Mouse (Mus musculus) stomach, embryonic 16.5 days (tissue): ENCODE results near the gene Rcbtb2. TPM values are rescaled to one million over a fixed set of nuclear protein-coding genes. Genes with fewer than 3 reads are reported as not detected.

Source experiments
- ATAC-seq: fragments of 200-750 bp; cut with Nextera tagmentation; 2 replicates; pipeline ENCODE4 v1.8.0; 2017; ENCODE audit warnings: moderate number of reproducible peaks, moderate TSS enrichment; ENCODE audit not compliant: insufficient read depth, low FRiP score
- H3K27ac ChIP-seq: fragments of 300-500 bp; sonication (generic); 2 replicates; pipeline ENCODE4 v1.5.1; 2014; ENCODE audit warnings: low read length
- H3K27me3 ChIP-seq: fragments of 300-500 bp; sonication (generic); 2 replicates; pipeline ENCODE4 v1.6.1; 2014; ENCODE audit warnings: low read length, control low read depth, mixed read lengths; ENCODE audit not compliant: control insufficient read depth, insufficient read depth
- H3K36me3 ChIP-seq: fragments of 300-500 bp; sonication (generic); 2 replicates; pipeline ENCODE4 v1.6.1; 2014; ENCODE audit warnings: low read length; ENCODE audit not compliant: control insufficient read depth, insufficient read depth
- H3K4me1 ChIP-seq: fragments of 300-500 bp; sonication (generic); 2 replicates; pipeline ENCODE4 v1.6.1; 2014; ENCODE audit warnings: low read length, control low read depth, mixed read lengths; ENCODE audit not compliant: control insufficient read depth, insufficient read depth
- H3K4me2 ChIP-seq: fragments of 300-500 bp; sonication (generic); 2 replicates; pipeline ENCODE4 v1.6.1; 2014; ENCODE audit warnings: low read depth, low read length, mixed read lengths
- H3K4me3 ChIP-seq: fragments of 300-500 bp; sonication (generic); replicated peaks from 2 replicates; pipeline ENCODE4 v1.5.1; 2014; ENCODE audit warnings: mild to moderate bottlenecking, low read length
- H3K9ac ChIP-seq: fragments of 300-500 bp; sonication (generic); 2 replicates; pipeline ENCODE4 v1.6.1; 2014; ENCODE audit warnings: low read length
- H3K9me3 ChIP-seq: fragments of 300-500 bp; sonication (generic); replicated peaks from 2 replicates; pipeline ENCODE4 v1.6.1; 2016; ENCODE audit warnings: low read length, control low read depth; ENCODE audit not compliant: control insufficient read depth
- WGBS: fragments of 180-500 bp; shearing (Covaris S2); extraction: QIAGEN DNeasy Blood & Tissue Kit; methylation state at CpG from one replicate; pipeline ENCODE4 v1.1.7; 2014; 5-methylcytosine and 5-hydroxymethylcytosine counted together
- polyA plus RNA-seq: library from polyadenylated mRNA; unstranded; fragments of >200 nt; fragmentation: Nextera tagmentation; extraction: Ambion mirVana; gene quantifications from 2 replicates; pipeline ENCODE4 v1.2.1, GENCODE M21; 2015

The Rcbtb2 gene
- polyA plus RNA-seq, 1 experiment from 2014 or later = 69.4 TPM

- Histone ChIP-seq H3K27me3 (no peaks in the 10 kb centered on the region), H3K4me2 (no peak overlapping the region), H3K4me3 (no peak overlapping the region), H3K36me3 (no peaks in the 10 kb centered on the region), H3K4me1 (peaks cover 14% of the 10 kb centered on the region), H3K9me3 (no peaks in the 10 kb centered on the region), H3K27ac (peak overlapping the region; percentile 74), H3K9ac (no peak overlapping the region)
- no peak for ATAC-seq
- 31% methylated on average over 2 of the region's 2 CpGs for WGBS
These were observed 2.9 kb upstream of the Rcbtb2 start for GRCm38 (mm10) chr14:73119966-73120365.

- no peaks in the 10 kb centered on the region for H3K9me3 ChIP-seq
- WGBS = 44% methylated on average over 4 of the region's 4 CpGs
These were observed 470 bp upstream of the Rcbtb2 start for GRCm38 (mm10) chr14:73122211-73122922.

GRCm38 (mm10) chr14:73123381-73123780 lies 544 bp downstream of the Rcbtb2 start:
- H3K36me3 ChIP-seq = no peaks in the 10 kb centered on the region
- no peaks in the 10 kb centered on the region for H3K27me3 ChIP-seq
- ATAC-seq = no peak
- 82% methylated on average over 9 of the region's 9 CpGs for WGBS
- H3K4me3 ChIP-seq = no peak overlapping the region
- no peaks in the 10 kb centered on the region for H3K9me3 ChIP-seq
- H3K4me1 ChIP-seq = peaks cover 14% of the 10 kb centered on the region
- no peak overlapping the region for H3K9ac ChIP-seq
- no peak overlapping the region for H3K4me2 ChIP-seq
- H3K27ac ChIP-seq = no peak overlapping the region; the same call in 1 of the 2 replicates

More at GRCm38 (mm10) chr14:73122211-73122922, 470 bp upstream of the Rcbtb2 start:
- Histone ChIP-seq H3K36me3 (no peaks in the 10 kb centered on the region), H3K27me3 (no peaks in the 10 kb centered on the region), H3K4me3 (no peak overlapping the region), H3K27ac (peak overlapping the region; percentile 79; the same call in 1 of the 2 replicates), H3K4me1 (peaks cover 14% of the 10 kb centered on the region), H3K9ac (no peak overlapping the region), H3K4me2 (no peak overlapping the region; the same call in 1 of the 2 replicates)
- ATAC-seq = no peak

GRCm38 (mm10) chr14:73123786-73124185 lies 949 bp downstream of the Rcbtb2 start:
- Histone ChIP-seq H3K4me2 (no peak overlapping the region), H3K9ac (no peak overlapping the region), H3K27me3 (no peaks in the 10 kb centered on the region), H3K27ac (no peak overlapping the region), H3K4me3 (no peak overlapping the region), H3K9me3 (no peaks in the 10 kb centered on the region), H3K4me1 (peaks cover 14% of the 10 kb centered on the region), H3K36me3 (no peaks in the 10 kb centered on the region)
- WGBS = 57% methylated on average over 9 of the region's 9 CpGs
- ATAC-seq = no peak

- WGBS = 71% methylated on average over 5 of the region's 5 CpGs
- Histone ChIP-seq H3K9me3 (no peaks in the 10 kb centered on the region), H3K27ac (no peak overlapping the region), H3K9ac (no peak overlapping the region), H3K27me3 (no peaks in the 10 kb centered on the region), H3K4me3 (no peak overlapping the region), H3K36me3 (no peaks in the 10 kb centered on the region), H3K4me1 (no peaks in the 10 kb centered on the region), H3K4me2 (no peak overlapping the region)
- no peak for ATAC-seq
These were observed 7.7 kb downstream of the Rcbtb2 start for GRCm38 (mm10) chr14:73130519-73130918.

GRCm38 (mm10) chr14:73131856-73132410 lies 9.1 kb downstream of the Rcbtb2 start:
- no peak overlapping the region for H3K4me2 ChIP-seq
- no peaks in the 10 kb centered on the region for H3K27me3 ChIP-seq
- 69% methylated on average over 16 of the region's 16 CpGs for WGBS
- no peaks in the 10 kb centered on the region for H3K4me1 ChIP-seq
- H3K9me3 ChIP-seq = no peaks in the 10 kb centered on the region
- ATAC-seq = no peak
- no peak overlapping the region for H3K27ac ChIP-seq
- H3K9ac ChIP-seq = peak overlapping the region; percentile 25; the same call in 1 of the 2 replicates
- H3K4me3 ChIP-seq = no peak overlapping the region
- H3K36me3 ChIP-seq = no peaks in the 10 kb centered on the region

- H3K4me3 ChIP-seq = no peak overlapping the region
- no peak overlapping the region for H3K27ac ChIP-seq
- H3K4me1 ChIP-seq = no peaks in the 10 kb centered on the region
- H3K27me3 ChIP-seq = no peaks in the 10 kb centered on the region
- H3K36me3 ChIP-seq = no peaks in the 10 kb centered on the region
- no peak overlapping the region for H3K4me2 ChIP-seq
- 77% methylated on average over 4 of the region's 4 CpGs for WGBS
- ATAC-seq = no peak
- no peak overlapping the region for H3K9ac ChIP-seq
- H3K9me3 ChIP-seq = no peaks in the 10 kb centered on the region
These were observed 9.9 kb downstream of the Rcbtb2 start for GRCm38 (mm10) chr14:73132731-73133130.

- 60% methylated on average over 5 of the region's 5 CpGs for WGBS
- Histone ChIP-seq H3K4me3 (no peak overlapping the region), H3K27me3 (no peaks in the 10 kb centered on the region), H3K36me3 (no peaks in the 10 kb centered on the region), H3K4me1 (peaks cover 2% of the 10 kb centered on the region; the same call in 1 of the 2 replicates), H3K9ac (no peak overlapping the region), H3K9me3 (no peaks in the 10 kb centered on the region), H3K27ac (no peak overlapping the region), H3K4me2 (no peak overlapping the region)
- ATAC-seq = no peak
These were observed 14.4 kb downstream of the Rcbtb2 start for GRCm38 (mm10) chr14:73137234-73137633.

- Histone ChIP-seq H3K27ac (no peak overlapping the region), H3K4me2 (no peak overlapping the region), H3K9me3 (no peaks in the 10 kb centered on the region), H3K36me3 (no peaks in the 10 kb centered on the region), H3K27me3 (no peaks in the 10 kb centered on the region), H3K4me3 (no peak overlapping the region), H3K9ac (no peak overlapping the region), H3K4me1 (peaks cover 5% of the 10 kb centered on the region; the same call in 1 of the 2 replicates)
- 90% methylated on average over 7 of the region's 7 CpGs for WGBS
- no peak for ATAC-seq
These were observed 15.6 kb downstream of the Rcbtb2 start for GRCm38 (mm10) chr14:73138483-73138882.
